In genomic region chr1:164900226-164900625, GRCm38 (mm10) we compare ENCODE assay signal across 14 mouse cellular contexts. TPM values are rescaled to one million over a fixed set of nuclear protein-coding genes. Genes with fewer than 3 reads are reported as not detected.
DNase-seq lines count a peak whose midpoint lies in the region; TF ChIP-seq lines count a peak whose summit lies in the region.
"Had no signal": no experiment of that assay in that cellular context is flagged by ENCODE, and none has a peak within 500 bp of the region (broad histone marks: within the 10 kb centered on the region; RNA-seq: fewer than 3 reads in every experiment).

No protein-coding gene starts in this region.

- H3K27me3 ChIP-seq in heart, adult 2 months (ENCODE audit: control insufficient read depth, insufficient read depth, low read length): no peaks in the 10 kb centered on the region
- H3K27me3 ChIP-seq: forebrain, embryonic 15.5 days; heart, embryonic 15.5 days had no signal

- H3K9ac ChIP-seq in heart, adult 2 months (ENCODE audit: low read depth, low read length): no peak overlapping the region
- H3K9ac ChIP-seq: embryonic facial prominence, embryonic 13.5 days; heart, embryonic 15.5 days; limb, embryonic 12.5 days had no signal

- H3K4me3 ChIP-seq in heart, adult 2 months: no peak overlapping the region
- H3K4me3 ChIP-seq: forebrain, embryonic 15.5 days; heart, embryonic 15.5 days; limb, embryonic 12.5 days had no signal

- peaks cover 6% of the 10 kb centered on the region for H3K4me1 ChIP-seq in heart, adult 2 months (ENCODE audit: control insufficient read depth, insufficient read depth, low read length)

- TF ChIP-seq CTCF in heart, adult 2 months (IDR thresholded peaks at IDR 0.05): no peak

- TF ChIP-seq POLR2A in heart, adult 2 months (IDR thresholded peaks at IDR 0.05; ENCODE audit: insufficient read depth, low read depth, low read length): no peak

- TF ChIP-seq EP300 in heart, adult 2 months (IDR thresholded peaks at IDR 0.05; ENCODE audit: insufficient read depth, low read depth, low read length): no peak

- H3K27ac ChIP-seq in heart, adult 2 months: peak overlapping the region; percentile 65
- H3K27ac ChIP-seq: embryonic facial prominence, embryonic 13.5 days; heart, embryonic 15.5 days; limb, embryonic 12.5 days had no signal

- intact Hi-C loops in heart, postnatal 25 days (cut with DNase I): loop anchor here (2.0 to 5.0 kb wide), 2 partner anchors 129 to 443 kb away; partner anchors contain the start of gene Atp1b1
- intact Hi-C loops in heart, adult 2 months (cut with DNase I): loop anchor here (5.0 kb wide), 3 partner anchors 138 to 583 kb away; no protein-coding TSS in a partner anchor
- intact Hi-C loops in left cerebral cortex, postnatal 25 days (cut with DNase I): loop anchor here (2.0 to 5.0 kb wide), 2 partner anchors 213 to 535 kb away; no protein-coding TSS in a partner anchor

- H3K36me3 ChIP-seq in heart, adult 2 months (ENCODE audit: control insufficient read depth, insufficient read depth, low read length): no peaks in the 10 kb centered on the region; the same call in 1 of the 2 replicates
- H3K36me3 ChIP-seq: embryonic facial prominence, embryonic 13.5 days; forebrain, embryonic 15.5 days; heart, embryonic 15.5 days; limb, embryonic 12.5 days had no signal

- DNase-seq in adrenal gland, adult 2 months: peak; percentile 15
- no peak for DNase-seq in adrenal gland, postnatal 14 days
- peak; percentile 96 for DNase-seq in heart, adult 11 months
- DNase-seq in heart, postnatal 25 days (ENCODE audit: low spot score): no peak
- DNase-seq in heart, adult 2 months: peak; percentile 22 to 49
- peak; percentile 82 for DNase-seq in kidney, adult 9 months
- no peak for DNase-seq in layer of hippocampus, adult 9-11 months
- no peak for DNase-seq in left cerebral cortex, postnatal 25 days (ENCODE audit: low spot score in 2 of 2)

- WGBS in heart, adult 2 months: 55% methylated on average over 2 of the region's 2 CpGs

- H3K79me2 ChIP-seq in heart, adult 2 months (replicated peaks; ENCODE audit: control insufficient read depth, insufficient read depth, low read length): no peaks in the 10 kb centered on the region

RNA-seq across cellular contexts. Expression of gene Xcl1, which starts 35.1 kb away (rescaled TPM):
- under 1 TPM in 1 of 2 experiments, not detected in 1; 0.83 TPM for total RNA-seq in adrenal gland, adult 2 months (2021)
- not detected in 2 replicates for polyA plus RNA-seq in adrenal gland, adult 2 months (2012; rRNA removed)
- not detected in 2 replicates for total RNA-seq in adrenal gland, postnatal 14 days (2021)
- not detected for total RNA-seq in heart, postnatal 25 days (2021)
- total RNA-seq in heart, adult 2 months (2021): not detected
- 0.27 TPM in 1 of 2 replicates, not detected in the other for polyA plus RNA-seq in heart, adult 2 months (2012; rRNA removed)
- total RNA-seq in left cerebral cortex, postnatal 25 days (2021): not detected
- total RNA-seq: layer of hippocampus, postnatal 25 days had no signal
- polyA plus RNA-seq: embryonic facial prominence, embryonic 13.5 days; forebrain, embryonic 15.5 days; limb, embryonic 12.5 days; neural tube, embryonic 14.5 days had no signal

Comparison
In these comparisons a context has a peak if more than half of its experiments do, and no peak if none do; other contexts are left out.
1. DNase-seq: peak in adrenal gland, adult 2 months (single experiment), heart, adult 11 months (single experiment), heart, adult 2 months (2 of 2) and kidney, adult 9 months (single experiment); none in adrenal gland, postnatal 14 days (single experiment), heart, postnatal 25 days (single experiment), layer of hippocampus, adult 9-11 months (single experiment) and left cerebral cortex, postnatal 25 days (0 of 2).